Mouse (Mus musculus) stomach, adult 2 months (tissue): ENCODE results near the gene Rab28. TPM values are rescaled to one million over a fixed set of nuclear protein-coding genes. Genes with fewer than 3 reads are reported as not detected.

Experiments
- polyA plus RNA-seq: library from polyadenylated mRNA; depleted of rRNA; stranded (reverse); fragments of >200 nt; gene quantifications from 2 replicates; pipeline ENCODE4 v1.2.3, GENCODE M21; 2012; rRNA removed

Gene Rab28
- 19.5 and 49.6 TPM in 2 replicates for polyA plus RNA-seq

GRCm38 (mm10) chr5:41708051-41708630 is at the start of gene Rab28:
TSS of gene Rab28 (minus strand) at chr5:41708157.

Other genes with a start within 250 kb of the Rab28 start
- 1.3 and 2.0 TPM in 2 replicates for gene Nkx3-2, start 56.3 kb upstream of the Rab28 start, polyA plus RNA-seq
- gene Bod1l, start 136.2 kb upstream of the Rab28 start, polyA plus RNA-seq = 0.55 and 1.5 TPM in 2 replicates